ENCODE assay signal across 8 mouse cellular contexts in the genomic region with DNA sequence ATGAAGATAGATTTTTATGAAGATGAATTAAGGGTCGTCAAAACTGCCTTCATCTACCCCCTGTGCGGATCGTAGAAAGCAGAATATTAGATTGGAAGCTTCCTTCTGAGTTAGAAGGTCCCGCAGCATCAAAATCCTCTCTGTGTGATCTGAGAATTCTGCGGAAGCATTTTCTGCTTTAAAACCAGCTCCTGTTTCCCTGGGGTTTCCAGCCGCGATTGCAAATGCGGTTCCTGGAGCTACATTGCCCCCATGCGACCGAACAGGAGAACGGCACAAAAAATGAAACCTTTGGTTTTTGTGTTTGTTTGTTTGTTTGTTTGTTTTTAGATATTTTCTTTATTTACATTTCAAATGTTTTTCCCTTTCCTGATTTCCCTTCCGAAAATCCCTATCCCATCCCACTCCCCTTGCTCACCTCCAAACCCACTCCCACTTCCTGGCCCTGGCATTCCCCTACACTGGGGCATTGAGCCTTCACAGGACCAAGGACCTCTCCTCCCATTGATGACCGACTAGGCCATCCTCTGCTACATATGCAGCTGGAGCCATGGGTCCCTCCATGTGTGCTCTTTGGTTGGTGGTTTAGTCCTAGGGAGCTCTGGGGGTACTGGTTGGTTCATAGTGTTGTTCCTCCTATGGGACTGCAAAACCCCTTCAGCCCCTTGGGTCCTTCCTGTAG. TPM values are rescaled to one million over a fixed set of nuclear protein-coding genes. Genes with fewer than 3 reads are reported as not detected.
DNase-seq lines count a peak whose midpoint lies in the region; ATAC-seq and TF ChIP-seq lines count a peak whose summit lies in the region.
"Not testable (repeated sequence)": the region's sequence is repeated elsewhere in the genome, so short reads cannot be mapped to it uniquely, and the experiment has no call there.

No protein-coding gene starts in this region.

- not testable (repeated sequence) for H3K4me1 ChIP-seq in ES-E14 (ENCODE audit: control insufficient read depth in 2 of 2, insufficient read depth in 2 of 2, low read length in 2 of 2, poor library complexity in 1 of 2); embryonic facial prominence, embryonic 15.5 days; heart, embryonic 13.5 days; kidney, adult 2 months (ENCODE audit: control insufficient read depth, insufficient read depth, low read length)
- peaks cover 11% of the 10 kb centered on the region; the same call in 1 of the 2 replicates for H3K4me1 ChIP-seq in midbrain, embryonic 14.5 days (ENCODE audit: control insufficient read depth, insufficient read depth, low read length)

- intact Hi-C loops in left cerebral cortex, postnatal 14 days (cut with DNase I): loop anchor here (1.0 to 10.0 kb wide), 4 partner anchors 310 to 759 kb away; a partner anchor contains a TSS

- not testable (repeated sequence) for H3K9me3 ChIP-seq in ES-E14 (ENCODE audit: control insufficient read depth, insufficient read depth, low read depth, low read length); embryonic facial prominence, embryonic 15.5 days (replicated peaks); heart, embryonic 13.5 days; midbrain, embryonic 14.5 days (ENCODE audit: control insufficient read depth, low read length)

- H3K27me3 ChIP-seq in embryonic facial prominence, embryonic 15.5 days; heart, embryonic 13.5 days (replicated peaks); kidney, adult 2 months (replicated peaks; ENCODE audit: control insufficient read depth, insufficient read depth, low read length); midbrain, embryonic 14.5 days (ENCODE audit: control insufficient read depth, insufficient read depth, low read length): not testable (repeated sequence)

- WGBS in embryonic facial prominence, embryonic 15.5 days: 9% methylated on average over 13 of the region's 13 CpGs
- WGBS in heart, embryonic 13.5 days: 13% methylated on average over 13 of the region's 13 CpGs
- WGBS in kidney, adult 2 months: 12% methylated on average over 13 of the region's 13 CpGs
- 6% methylated on average over 13 of the region's 13 CpGs for WGBS in midbrain, embryonic 14.5 days

- DNase-seq in ES-E14 (ENCODE audit: low read depth, low spot score): peak; percentile 27
- DNase-seq in kidney, adult 2 months: peak; percentile 21
- peak; percentile 54 to 68 for DNase-seq in left cerebral cortex, postnatal 14 days (ENCODE audit: low spot score in 2 of 2)
- DNase-seq in midbrain, embryonic 14.5 days: peak; percentile 92
- DNase-seq in right cerebral cortex, postnatal 36 days (ENCODE audit: low spot score in 2 of 2): peak; percentile 7 to 9

- in situ Hi-C loops in ES-E14 (cut with MboI; ENCODE audit: low sequenced_read_pairs in 2 of 2, unreplicated experiment in 2 of 2): not testable (repeated sequence)

- peak; percentile 70; the same call in 1 of the 2 replicates for ATAC-seq in cerebellum, adult (ENCODE audit: insufficient number of reproducible peaks, low FRiP score, low TSS enrichment)
- not testable (repeated sequence) for ATAC-seq in embryonic facial prominence, embryonic 15.5 days (ENCODE audit: insufficient number of reproducible peaks, low FRiP score, low TSS enrichment, low read depth); heart, embryonic 13.5 days (ENCODE audit: extremely low read depth, insufficient number of reproducible peaks, low FRiP score, low TSS enrichment); midbrain, embryonic 14.5 days (ENCODE audit: low FRiP score, low TSS enrichment)

- H3K4me3 ChIP-seq in ES-E14 (ENCODE audit: insufficient read depth in 1 of 2, low read depth in 1 of 2, low read length in 2 of 2, poor library complexity in 1 of 2, severe bottlenecking in 1 of 2); heart, embryonic 13.5 days; kidney, adult 2 months (ENCODE audit: insufficient read depth, low read depth, low read length): not testable (repeated sequence)
- H3K4me3 ChIP-seq in embryonic facial prominence, embryonic 15.5 days (replicated peaks): 0 out of 2 replicates have a peak overlapping the region, but pooled peaks have one; percentile 11
- 0 out of 2 replicates have a peak overlapping the region, but pooled peaks have one; percentile 3 for H3K4me3 ChIP-seq in midbrain, embryonic 14.5 days (replicated peaks; ENCODE audit: low read depth, low read length)

- peak; percentile 71 for TF ChIP-seq CTCF in kidney, adult 2 months (conservative IDR thresholded peaks at IDR 0.05; ENCODE audit: insufficient read depth, insufficient read length, low read depth, low read length)

- H3K27ac ChIP-seq in ES-E14 (ENCODE audit: insufficient read depth, low read depth, low read length, poor library complexity, severe bottlenecking); embryonic facial prominence, embryonic 15.5 days (replicated peaks); heart, embryonic 13.5 days (replicated peaks); kidney, adult 2 months (ENCODE audit: insufficient read depth, low read depth, low read length); midbrain, embryonic 14.5 days (replicated peaks; ENCODE audit: low read depth, low read length): not testable (repeated sequence)

- peak overlapping the region; percentile 31; the same call in 1 of the 2 replicates for H3K4me2 ChIP-seq in embryonic facial prominence, embryonic 15.5 days (replicated peaks)
- H3K4me2 ChIP-seq in heart, embryonic 13.5 days: 0 out of 2 replicates have a peak overlapping the region, but pooled peaks have one; percentile 31
- H3K4me2 ChIP-seq in midbrain, embryonic 14.5 days (ENCODE audit: low read length): peak overlapping the region; percentile 43

- not testable (repeated sequence) for H3K36me3 ChIP-seq in ES-E14 (ENCODE audit: control insufficient read depth, insufficient read depth, low read length, poor library complexity, severe bottlenecking); embryonic facial prominence, embryonic 15.5 days; heart, embryonic 13.5 days; kidney, adult 2 months (ENCODE audit: control insufficient read depth, insufficient read depth, low read length); midbrain, embryonic 14.5 days (ENCODE audit: control insufficient read depth, insufficient read depth, low read length)

- H3K9ac ChIP-seq in ES-E14 (ENCODE audit: insufficient read depth, low read depth, low read length, poor library complexity, severe bottlenecking); embryonic facial prominence, embryonic 15.5 days; heart, embryonic 13.5 days; midbrain, embryonic 14.5 days (replicated peaks; ENCODE audit: low read length): not testable (repeated sequence)

- TF ChIP-seq POLR2A in kidney, adult 2 months (IDR thresholded peaks at IDR 0.05; ENCODE audit: low read depth, low read length): not testable (repeated sequence)

TF ChIP-seq in ES-E14, 5 proteins besides CTCF, POLR2A, EP300 and RAD21:
- TF ChIP-seq ZC3H11A (IDR thresholded peaks at IDR 0.05; ENCODE audit: borderline replicate concordance, low read depth, low read length): peak; percentile 85; the same call in 1 of the 2 replicates

RNA-seq across cellular contexts. Expression of a gene that starts 45.6 kb away (rescaled TPM):
- 2.4 and 3.1 TPM in 2 replicates for total RNA-seq in ES-E14 (2012; rRNA removed)
- polyA plus RNA-seq in embryonic facial prominence, embryonic 15.5 days (2015; fragmentation: Nextera tagmentation; extraction: Ambion mirVana): 9.1 and 9.9 TPM in 2 replicates
- polyA plus RNA-seq in heart, embryonic 13.5 days (2015; fragmentation: Nextera tagmentation; extraction: Ambion mirVana): 3.5 and 3.7 TPM in 2 replicates
- polyA plus RNA-seq in kidney, adult 2 months (2012; rRNA removed): 0.11 and 0.14 TPM in 2 replicates
- 10 to 100 TPM; 17.5 to 19.7 TPM for total RNA-seq in left cerebral cortex, postnatal 14 days (2021)
- 57.2 and 57.6 TPM in 2 replicates for polyA plus RNA-seq in midbrain, embryonic 14.5 days (2014; fragmentation: Nextera tagmentation; extraction: Ambion mirVana)

Comparison
In these comparisons a context has a peak if more than half of its experiments do, and no peak if none do; other contexts are left out.
1. DNase-seq: peak in every context shown above with its lines; median percentile 92 in midbrain, embryonic 14.5 days; 61 in left cerebral cortex, postnatal 14 days; 27 in ES-E14; 21 in kidney, adult 2 months; 8 in right cerebral cortex, postnatal 36 days.